Mouse (Mus musculus): ENCODE data around the gene Gm20795.
"Not testable (repeated sequence)": the region's sequence is repeated elsewhere in the genome, so short reads cannot be mapped to it uniquely, and the experiment has no call there.

The Gm20795 gene

DNA sequence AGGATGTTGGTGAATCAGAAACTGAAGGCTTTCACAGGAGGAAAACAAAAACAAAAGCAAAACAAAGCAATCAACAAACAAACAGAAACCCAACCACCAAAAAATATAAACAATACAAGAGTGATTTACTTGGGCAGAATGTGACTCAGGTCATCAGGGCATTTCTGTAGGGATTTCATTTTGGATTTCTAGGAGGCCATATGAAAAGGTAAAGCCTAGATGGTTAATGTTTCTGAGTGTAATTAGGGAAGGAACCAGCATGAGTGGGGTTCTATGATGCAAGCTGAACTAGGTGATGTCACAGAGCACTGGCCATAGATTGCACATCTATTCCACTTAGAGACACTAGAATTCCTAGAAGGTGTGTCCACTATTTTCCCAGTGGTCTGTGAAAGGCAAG, at the start of gene Gm20795:
Gene Gm20795, plus strand, starts transcription at position 301 of the 400 bp plus-strand sequence.
- not testable (repeated sequence) for DNase-seq (ENCODE audit: inconsistent ontology term)

DNA sequence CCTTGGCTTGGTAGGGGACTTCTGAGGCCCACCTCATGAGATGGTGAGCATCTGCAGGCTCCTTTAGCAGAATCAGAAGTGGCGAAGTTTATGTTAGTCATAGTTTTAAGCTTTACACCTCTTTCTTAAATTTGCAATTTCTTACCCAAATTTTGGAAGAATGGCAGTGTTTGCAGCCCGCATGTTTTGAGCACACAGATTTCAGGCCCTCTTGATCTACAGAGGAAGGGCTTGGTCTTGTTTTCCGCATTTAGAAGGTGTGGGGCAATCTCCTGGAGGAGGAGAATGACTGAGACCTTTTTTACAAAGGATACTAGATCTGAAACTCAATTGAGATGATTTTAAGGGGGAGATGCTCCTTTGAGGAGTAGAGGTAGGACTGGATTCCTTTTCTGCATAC, 29.0 kb upstream of the Gm20795 start, which contains the start of gene Gm21797:
Gene Gm21797, minus strand, starts transcription at position 101 of the 400 bp plus-strand sequence.
- not testable (repeated sequence) for DNase-seq (ENCODE audit: inconsistent ontology term)
